ENCODE assay signal across 11 mouse cellular contexts in the genomic region with DNA sequence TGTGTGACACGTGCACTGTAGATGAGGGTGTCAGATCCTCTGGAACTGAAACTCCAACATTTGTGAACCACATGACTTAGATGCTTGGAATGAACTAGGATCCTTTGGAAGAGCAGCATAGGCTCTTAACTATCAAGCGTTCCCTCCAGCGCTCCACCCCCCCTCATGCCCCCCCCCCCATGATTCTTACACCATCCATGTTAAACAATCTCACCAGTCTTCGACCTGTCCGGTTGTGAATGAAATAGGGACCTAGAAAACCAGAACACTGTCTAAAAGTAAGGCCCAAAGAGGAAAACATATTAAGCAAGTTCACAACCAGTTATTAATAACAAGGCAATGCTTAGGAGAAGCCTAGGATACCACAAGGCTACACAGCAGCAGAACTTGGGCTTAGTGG. TPM values are rescaled to one million over a fixed set of nuclear protein-coding genes. Genes with fewer than 3 reads are reported as not detected.
DNase-seq lines count a peak whose midpoint lies in the region; ATAC-seq and TF ChIP-seq lines count a peak whose summit lies in the region.
"Had no signal": no experiment of that assay in that cellular context is flagged by ENCODE, and none has a peak within 500 bp of the region (broad histone marks: within the 10 kb centered on the region; RNA-seq: fewer than 3 reads in every experiment).

No protein-coding gene starts in this region.

- intact Hi-C loops in heart, postnatal 25 days (cut with DNase I) = loop anchor here (2.0 kb wide), 1 partner anchor 30 kb away; no protein-coding TSS in a partner anchor

- no peak for TF ChIP-seq POLR2A in cerebellum, adult 2 months (IDR thresholded peaks at IDR 0.05; ENCODE audit: borderline replicate concordance, insufficient read depth, low read length)

- no peak for TF ChIP-seq CTCF in cerebellum, adult 2 months (IDR thresholded peaks at IDR 0.05; ENCODE audit: borderline replicate concordance, insufficient read depth, low read depth, low read length)

- H3K9me3 ChIP-seq in heart, embryonic 10.5 days = no peaks in the 10 kb centered on the region
- H3K9me3 ChIP-seq in kidney, embryonic 16.5 days (ENCODE audit: low read length) = no peaks in the 10 kb centered on the region
- H3K9me3 ChIP-seq in embryonic facial prominence, embryonic 12.5 days = no peaks in the 10 kb centered on the region
- no peaks in the 10 kb centered on the region for H3K9me3 ChIP-seq in limb, embryonic 12.5 days

- no peaks in the 10 kb centered on the region for H3K36me3 ChIP-seq in heart, embryonic 10.5 days
- no peaks in the 10 kb centered on the region for H3K36me3 ChIP-seq in kidney, embryonic 16.5 days (ENCODE audit: insufficient read depth, low read length)
- H3K36me3 ChIP-seq in embryonic facial prominence, embryonic 12.5 days = no peaks in the 10 kb centered on the region
- no peaks in the 10 kb centered on the region for H3K36me3 ChIP-seq in limb, embryonic 12.5 days

- no peak for ATAC-seq in kidney, embryonic 16.5 days (ENCODE audit: low FRiP score, low TSS enrichment)
- ATAC-seq in embryonic facial prominence, embryonic 12.5 days (ENCODE audit: insufficient number of reproducible peaks, insufficient read depth, low FRiP score, low TSS enrichment) = no peak
- no peak for ATAC-seq in limb, embryonic 12.5 days (ENCODE audit: insufficient number of reproducible peaks, insufficient read depth, low FRiP score, low TSS enrichment, low read depth)

- no peak overlapping the region for H3K9ac ChIP-seq in kidney, embryonic 16.5 days (replicated peaks; ENCODE audit: low read length)
- no peak overlapping the region for H3K9ac ChIP-seq in embryonic facial prominence, embryonic 12.5 days
- H3K9ac ChIP-seq in limb, embryonic 12.5 days (replicated peaks) = no peak overlapping the region
- H3K9ac ChIP-seq: liver, embryonic 14.5 days had no signal

- H3K4me2 ChIP-seq in kidney, embryonic 16.5 days (replicated peaks; ENCODE audit: low read depth, low read length) = no peak overlapping the region
- no peak overlapping the region for H3K4me2 ChIP-seq in embryonic facial prominence, embryonic 12.5 days (replicated peaks)
- no peak overlapping the region for H3K4me2 ChIP-seq in limb, embryonic 12.5 days

- H3K4me3 ChIP-seq in heart, embryonic 10.5 days = no peak overlapping the region
- H3K4me3 ChIP-seq in kidney, embryonic 16.5 days (ENCODE audit: low read length) = no peak overlapping the region
- H3K4me3 ChIP-seq in embryonic facial prominence, embryonic 12.5 days = no peak overlapping the region
- H3K4me3 ChIP-seq in limb, embryonic 12.5 days (replicated peaks) = no peak overlapping the region
- no peak overlapping the region for H3K4me3 ChIP-seq in cerebellum, adult 2 months (replicated peaks; ENCODE audit: insufficient read depth, low read depth, low read length)
- H3K4me3 ChIP-seq: erythroblast, embryonic 14.5 days had no signal

- no peaks in the 10 kb centered on the region for H3K27me3 ChIP-seq in heart, embryonic 10.5 days (ENCODE audit: insufficient read depth, poor library complexity, severe bottlenecking)
- no peaks in the 10 kb centered on the region for H3K27me3 ChIP-seq in kidney, embryonic 16.5 days (ENCODE audit: insufficient read depth, low read length)
- no peaks in the 10 kb centered on the region for H3K27me3 ChIP-seq in embryonic facial prominence, embryonic 12.5 days
- no peaks in the 10 kb centered on the region for H3K27me3 ChIP-seq in limb, embryonic 12.5 days
- H3K27me3 ChIP-seq in cerebellum, adult 2 months (ENCODE audit: control insufficient read depth, insufficient read depth, low read length) = no peaks in the 10 kb centered on the region

- no peak for DNase-seq in heart, embryonic 10.5 days (ENCODE audit: low spot score)
- no peak for DNase-seq in heart, postnatal 25 days (ENCODE audit: low spot score)
- no peak for DNase-seq in kidney, adult 18-20 months
- no peak for DNase-seq in cerebellum, adult 2 months
- no peak for DNase-seq in right cerebral cortex, postnatal 14 days
- DNase-seq: cerebellum, adult 9-10 months had no signal

- H3K27ac ChIP-seq in heart, embryonic 10.5 days = peak overlapping the region; percentile 85
- H3K27ac ChIP-seq in kidney, embryonic 16.5 days (ENCODE audit: low read length) = peak overlapping the region; percentile 88
- H3K27ac ChIP-seq in embryonic facial prominence, embryonic 12.5 days = peak overlapping the region; percentile 85
- H3K27ac ChIP-seq in limb, embryonic 12.5 days = peak overlapping the region; percentile 85
- H3K27ac ChIP-seq in cerebellum, adult 2 months (ENCODE audit: insufficient read depth, low read length) = no peak overlapping the region
- H3K27ac ChIP-seq: liver, embryonic 14.5 days had no signal

- 64% methylated on average over 5 of the region's 5 CpGs for WGBS in heart, embryonic 10.5 days
- WGBS in kidney, embryonic 16.5 days = 84% methylated on average over 5 of the region's 5 CpGs
- WGBS in embryonic facial prominence, embryonic 12.5 days = 83% methylated on average over 5 of the region's 5 CpGs
- WGBS in limb, embryonic 12.5 days = 83% methylated on average over 5 of the region's 5 CpGs
- WGBS in cerebellum, adult 2 months = 96% methylated on average over 5 of the region's 5 CpGs

- H3K4me1 ChIP-seq in heart, embryonic 10.5 days = peaks cover 45% of the 10 kb centered on the region
- H3K4me1 ChIP-seq in kidney, embryonic 16.5 days (ENCODE audit: insufficient read depth, low read length) = peaks cover 24% of the 10 kb centered on the region
- H3K4me1 ChIP-seq in embryonic facial prominence, embryonic 12.5 days = peaks cover 18% of the 10 kb centered on the region
- H3K4me1 ChIP-seq in limb, embryonic 12.5 days (replicated peaks) = peaks cover 18% of the 10 kb centered on the region
- H3K4me1 ChIP-seq in cerebellum, adult 2 months (ENCODE audit: control insufficient read depth, insufficient read depth, low read length) = no peaks in the 10 kb centered on the region; the same call in 1 of the 2 replicates

RNA-seq across cellular contexts. Expression of gene Csf1, which starts 32.5 kb away (rescaled TPM):
- 10.4 and 11.3 TPM in 2 replicates for polyA plus RNA-seq in heart, embryonic 10.5 days (2016; fragmentation: Nextera tagmentation; extraction: Ambion mirVana)
- total RNA-seq in heart, postnatal 25 days (2021) = 10 to 100 TPM; 46.8 to 48.6 TPM
- 9.0 and 9.4 TPM in 2 replicates for polyA plus RNA-seq in kidney, embryonic 16.5 days (2015; fragmentation: Nextera tagmentation; extraction: Ambion mirVana)
- 7.2 TPM in 2 replicates for polyA plus RNA-seq in embryonic facial prominence, embryonic 12.5 days (2016; fragmentation: Nextera tagmentation; extraction: Ambion mirVana)
- polyA plus RNA-seq in limb, embryonic 12.5 days (2016; fragmentation: Nextera tagmentation; extraction: Ambion mirVana) = 6.1 and 7.4 TPM in 2 replicates
- polyA plus RNA-seq in cerebellum, adult 2 months (2012; rRNA removed) = 18.3 and 20.9 TPM in 2 replicates
